Mouse (Mus musculus) lung, postnatal 36 days (tissue): ENCODE results near the gene Rasgrp2.

Source experiments
- DNase-seq: peaks from one replicate; pipeline ENCODE4 v3.0.0; 2022; ENCODE audit warnings: mixed read lengths

The Rasgrp2 gene

GRCm38 (mm10) chr19:6445761-6446423 is 46.8 kb downstream of the Rasgrp2 start:
- no peak for DNase-seq

GRCm38 (mm10) chr19:6446736-6447437 is 47.7 kb downstream of the Rasgrp2 start:
- DNase-seq = no peak

DNA sequence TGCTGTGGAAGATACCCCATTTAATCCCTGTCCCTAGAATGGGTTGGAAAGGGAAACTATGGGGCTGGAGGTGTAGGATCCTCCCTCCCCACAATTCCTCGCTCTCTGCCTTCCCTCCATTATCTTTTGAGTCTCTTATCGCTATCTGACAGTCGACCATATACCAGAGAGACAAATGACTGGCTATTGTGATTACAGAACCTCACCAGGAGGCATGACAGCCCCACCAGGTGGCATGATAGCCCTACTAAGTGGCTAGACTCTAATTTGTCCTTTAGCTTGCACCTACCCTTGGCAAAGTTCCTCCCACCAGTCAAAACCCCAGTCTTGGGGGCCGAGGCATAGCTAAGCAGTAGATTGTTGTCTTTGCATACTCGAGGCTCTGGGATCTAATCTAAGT is 49.6 kb downstream of the Rasgrp2 start:
- DNase-seq = no peak

DNA sequence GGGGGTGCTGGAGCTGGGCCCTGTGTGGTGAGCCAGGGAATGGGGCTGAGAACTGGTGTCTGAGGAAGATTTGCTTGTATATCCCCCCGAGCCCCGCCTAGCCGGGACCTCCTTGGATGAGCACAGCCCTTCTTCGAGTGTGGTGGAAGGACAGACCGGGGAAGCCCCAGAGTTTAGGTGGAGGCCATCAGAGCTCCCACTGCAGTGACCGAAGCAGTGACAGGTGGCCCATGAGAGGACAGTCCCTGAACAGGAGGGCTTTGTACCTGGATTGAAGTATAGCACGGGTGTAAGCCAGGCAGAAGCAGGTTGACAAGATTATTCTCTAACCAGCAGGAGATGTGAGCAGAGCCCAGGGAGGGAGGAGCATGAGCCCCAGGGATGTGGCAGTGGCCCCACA is 50.7 kb downstream of the Rasgrp2 start:
- no peak for DNase-seq

DNA sequence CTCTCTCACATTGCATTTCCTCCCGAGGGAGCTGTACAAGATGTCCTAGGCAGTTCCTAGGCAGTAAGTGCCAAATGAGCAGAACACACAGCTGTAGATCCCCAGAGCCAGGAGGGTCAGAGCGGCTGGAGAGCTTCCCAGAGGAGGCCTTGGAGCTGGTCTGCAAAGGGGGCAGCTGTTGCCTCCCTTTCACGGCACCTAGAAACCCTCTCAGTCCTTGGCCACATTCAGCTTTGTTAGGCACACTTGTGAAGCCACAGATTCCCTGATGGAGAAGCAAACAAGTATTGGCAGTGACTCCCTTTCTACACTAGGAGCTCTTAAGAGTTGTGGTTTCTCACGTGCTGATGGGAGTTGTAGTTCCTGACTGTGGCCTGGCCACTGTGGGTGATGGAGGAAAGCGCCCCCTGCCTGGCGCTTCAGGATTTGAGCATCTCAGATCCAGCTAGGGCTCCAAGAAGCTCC is 52.9 kb downstream of the Rasgrp2 start:
- DNase-seq = peak; percentile 95

GRCm38 (mm10) chr19:6452672-6453310 is 53.7 kb downstream of the Rasgrp2 start:
- DNase-seq = no peak

DNA sequence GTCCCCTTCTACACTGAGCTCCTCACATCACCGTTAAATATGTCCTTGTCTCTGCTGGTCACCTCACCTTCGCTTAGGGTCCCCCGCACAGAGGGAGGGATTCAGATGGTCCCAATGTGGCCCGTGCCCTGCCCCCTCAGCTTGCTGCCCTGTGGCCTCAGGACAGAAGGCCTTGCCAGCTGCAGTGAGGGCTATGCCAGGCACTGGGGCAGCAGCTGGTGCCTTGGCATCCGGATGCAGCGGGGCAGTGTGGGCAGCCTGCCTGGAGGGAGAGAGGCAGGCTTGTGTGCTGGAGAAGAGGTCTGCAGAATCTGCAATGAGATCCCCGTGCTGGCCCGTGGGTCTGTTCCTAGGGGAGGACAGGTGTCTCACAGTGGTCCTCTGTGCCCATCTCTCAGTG is 54.2 kb downstream of the Rasgrp2 start:
- DNase-seq = no peak

DNA sequence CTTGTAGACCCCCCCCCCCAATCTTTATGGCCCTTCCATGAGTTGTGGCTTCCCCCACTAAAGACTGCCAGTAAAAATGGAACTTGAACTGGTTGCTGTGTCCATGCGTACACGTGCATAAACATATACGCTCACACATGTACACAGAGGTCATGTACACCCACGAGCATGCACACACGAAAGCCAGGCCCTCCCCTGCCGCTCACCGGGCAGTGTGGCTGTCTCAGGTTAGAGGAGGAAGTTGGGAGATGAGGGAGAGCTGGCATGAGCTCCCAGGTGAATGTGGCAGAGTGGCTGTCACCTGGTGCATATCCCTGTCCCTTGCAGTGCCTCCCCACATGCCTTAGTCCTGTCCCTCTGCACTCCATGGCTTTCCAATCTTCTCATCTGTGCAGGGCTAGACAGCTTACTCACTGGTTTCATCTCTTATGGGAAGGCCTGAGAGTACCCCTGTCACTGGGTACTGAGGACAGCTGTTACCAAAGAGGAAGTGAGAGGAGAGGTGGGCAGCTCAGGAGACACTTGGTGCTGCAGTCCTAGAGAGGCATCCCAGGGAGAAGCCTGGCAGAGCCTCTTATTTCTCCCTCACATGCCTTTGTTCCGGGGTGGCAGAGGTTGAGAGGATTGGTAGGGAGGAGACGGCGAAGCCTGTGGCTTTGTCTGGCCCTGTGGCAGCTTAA is 55.0 kb downstream of the Rasgrp2 start:
- DNase-seq = no peak

- DNase-seq = peak; percentile 14
Measured at GRCm38 (mm10) chr19:6459504-6459903, 60.4 kb downstream of the Rasgrp2 start.

DNA sequence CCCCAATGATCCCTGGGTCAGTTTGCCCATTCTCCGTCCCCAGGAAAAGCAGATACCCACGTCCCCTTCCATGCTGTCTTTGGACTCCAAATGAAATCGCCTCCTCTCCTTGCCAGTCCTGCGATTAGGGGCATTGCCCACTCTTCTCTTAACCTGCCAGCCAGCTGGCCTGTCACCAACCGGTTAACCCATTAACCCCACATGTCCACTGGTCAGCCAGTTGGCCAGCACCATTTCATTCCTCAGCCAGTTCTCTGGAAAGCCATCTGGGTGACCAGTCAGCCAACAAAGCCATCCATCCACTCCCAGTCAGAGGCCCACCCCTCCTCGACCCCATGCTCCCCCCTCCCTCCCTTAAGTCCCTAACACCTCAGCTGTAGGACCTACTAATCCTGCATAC is 63.7 kb downstream of the Rasgrp2 start:
- DNase-seq = no peak

DNA sequence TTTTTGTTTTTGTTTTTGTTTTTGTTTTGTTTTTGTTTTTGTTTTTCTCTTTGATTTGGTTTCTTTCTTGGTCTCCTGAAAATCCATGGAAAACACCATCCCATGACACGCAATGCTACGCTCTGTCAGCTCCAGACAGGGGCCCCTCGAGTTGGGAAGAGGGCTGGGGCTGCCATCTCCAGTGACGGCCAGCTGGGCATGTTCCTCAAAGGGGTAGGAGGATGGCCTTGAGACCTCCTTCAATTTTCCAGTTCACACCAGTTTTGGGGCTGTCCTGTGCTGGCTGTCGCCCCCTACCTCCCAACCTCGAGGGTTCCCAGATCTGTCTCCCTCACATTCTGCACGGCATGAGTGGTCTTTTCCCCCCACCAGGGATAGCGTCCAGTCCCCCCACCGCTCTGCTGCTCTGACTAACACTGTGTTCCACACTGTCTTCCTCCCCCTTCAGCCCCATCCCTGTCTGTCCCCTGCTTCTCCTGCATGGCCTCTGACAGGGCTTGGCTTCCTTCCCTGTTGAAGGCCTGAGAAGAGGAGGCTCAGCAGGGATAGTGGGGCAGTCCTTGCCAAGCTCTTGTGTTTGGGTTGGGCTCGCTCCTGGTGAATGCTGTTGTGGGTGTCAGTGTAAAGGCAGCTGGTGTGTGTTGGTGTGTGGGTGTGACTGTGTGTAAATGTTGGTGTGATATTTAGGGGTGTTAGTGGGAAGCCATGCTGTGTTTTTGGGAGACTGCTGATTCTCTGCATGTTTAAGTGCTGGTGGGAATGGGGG is 65.3 kb downstream of the Rasgrp2 start:
- no peak for DNase-seq
